Mouse (Mus musculus): ENCODE measurements around the gene Stra6l. TPM values are rescaled to one million over a fixed set of nuclear protein-coding genes. Genes with fewer than 3 reads are reported as not detected.

The Stra6l gene
- polyA plus RNA-seq, 1 experiment from 2014 or later, result 0.50 TPM

GRCm38 (mm10) chr4:45849419-45849818 is 955 bp downstream of the Stra6l start:
- Histone ChIP-seq H3K9ac (replicated peaks) (no peak overlapping the region), H3K4me3 (replicated peaks) (no peak overlapping the region), H3K27ac (replicated peaks) (no peak overlapping the region), H3K4me2 (no peak overlapping the region), H3K4me1 (peaks cover 13% of the 10 kb centered on the region), H3K9me3 (replicated peaks) (no peaks in the 10 kb centered on the region), H3K36me3 (no peaks in the 10 kb centered on the region), H3K27me3 (replicated peaks) (no peaks in the 10 kb centered on the region)
- WGBS, result 18% methylated on average over 1 of the region's 1 CpGs
- ATAC-seq (ENCODE audit: low FRiP score), result no peak

GRCm38 (mm10) chr4:45851640-45852051 is 3.2 kb downstream of the Stra6l start:
- Histone ChIP-seq H3K4me2 (no peak overlapping the region), H3K27me3 (replicated peaks) (no peaks in the 10 kb centered on the region), H3K4me1 (peaks cover 17% of the 10 kb centered on the region), H3K36me3 (no peaks in the 10 kb centered on the region), H3K9ac (replicated peaks) (no peak overlapping the region), H3K27ac (replicated peaks) (no peak overlapping the region), H3K9me3 (replicated peaks) (no peaks in the 10 kb centered on the region), H3K4me3 (replicated peaks) (no peak overlapping the region)
- no peak for ATAC-seq (ENCODE audit: low FRiP score)
- 17% methylated on average over 3 of the region's 3 CpGs for WGBS

- no peak for ATAC-seq (ENCODE audit: low FRiP score)
- 80% methylated on average over 15 of the region's 15 CpGs for whole genome bisulfite sequencing
- Histone ChIP-seq H3K4me2 (no peak overlapping the region), H3K27ac (replicated peaks) (no peak overlapping the region), H3K36me3 (no peaks in the 10 kb centered on the region), H3K4me1 (peaks cover 12% of the 10 kb centered on the region), H3K9me3 (replicated peaks) (no peaks in the 10 kb centered on the region), H3K27me3 (replicated peaks) (no peaks in the 10 kb centered on the region), H3K4me3 (replicated peaks) (no peak overlapping the region), H3K9ac (replicated peaks) (no peak overlapping the region)
Observed at GRCm38 (mm10) chr4:45853496-45854246, 5.2 kb downstream of the Stra6l start.

- Histone ChIP-seq H3K4me3 (replicated peaks) (no peak overlapping the region), H3K9me3 (replicated peaks) (no peaks in the 10 kb centered on the region), H3K36me3 (no peaks in the 10 kb centered on the region), H3K4me1 (peaks cover 8% of the 10 kb centered on the region), H3K9ac (replicated peaks) (no peak overlapping the region), H3K27ac (replicated peaks) (no peak overlapping the region), H3K4me2 (no peak overlapping the region), H3K27me3 (replicated peaks) (no peaks in the 10 kb centered on the region)
- peak; percentile 55; the same call in 1 of the 2 replicates for ATAC-seq (ENCODE audit: low FRiP score)
- WGBS, result 54% methylated on average over 19 of the region's 19 CpGs
Observed at GRCm38 (mm10) chr4:45855803-45856424, 7.5 kb downstream of the Stra6l start.

GRCm38 (mm10) chr4:45861160-45861559 is 12.7 kb downstream of the Stra6l start:
- no peak overlapping the region for H3K4me2 ChIP-seq

GRCm38 (mm10) chr4:45867416-45867815 is 19.0 kb downstream of the Stra6l start:
- no peak overlapping the region for H3K4me2 ChIP-seq
- ATAC-seq (ENCODE audit: low FRiP score), result no peak
- 36% methylated on average over 8 of the region's 8 CpGs for WGBS

More at GRCm38 (mm10) chr4:45861160-45861559, 12.7 kb downstream of the Stra6l start:
- H3K27me3 ChIP-seq (replicated peaks), result no peaks in the 10 kb centered on the region
- H3K9ac ChIP-seq (replicated peaks), result no peak overlapping the region
- H3K27ac ChIP-seq (replicated peaks), result no peak overlapping the region
- H3K4me1 ChIP-seq, result no peaks in the 10 kb centered on the region
- no peak for ATAC-seq (ENCODE audit: low FRiP score)
- no peak overlapping the region for H3K4me3 ChIP-seq (replicated peaks)
- WGBS, result 57% methylated on average over 5 of the region's 5 CpGs
- no peaks in the 10 kb centered on the region for H3K36me3 ChIP-seq
- no peaks in the 10 kb centered on the region for H3K9me3 ChIP-seq (replicated peaks)

GRCm38 (mm10) chr4:45869021-45869815 is 20.8 kb downstream of the Stra6l start:
- H3K9ac ChIP-seq (replicated peaks), result no peak overlapping the region
- H3K4me2 ChIP-seq, result peak overlapping the region; percentile 22
- H3K4me1 ChIP-seq, result no peaks in the 10 kb centered on the region
- H3K27ac ChIP-seq (replicated peaks), result no peak overlapping the region
- no peaks in the 10 kb centered on the region for H3K36me3 ChIP-seq
- H3K4me3 ChIP-seq (replicated peaks), result no peak overlapping the region
- no peaks in the 10 kb centered on the region for H3K9me3 ChIP-seq (replicated peaks)
- H3K27me3 ChIP-seq (replicated peaks), result no peaks in the 10 kb centered on the region
- ATAC-seq (ENCODE audit: low FRiP score), result no peak
- WGBS, result 38% methylated on average over 24 of the region's 24 CpGs

More at GRCm38 (mm10) chr4:45867416-45867815, 19.0 kb downstream of the Stra6l start:
- H3K9me3 ChIP-seq (replicated peaks), result no peaks in the 10 kb centered on the region
- no peaks in the 10 kb centered on the region for H3K4me1 ChIP-seq
- no peaks in the 10 kb centered on the region for H3K36me3 ChIP-seq
- no peak overlapping the region for H3K4me3 ChIP-seq (replicated peaks)
- H3K9ac ChIP-seq (replicated peaks), result no peak overlapping the region
- H3K27ac ChIP-seq (replicated peaks), result no peak overlapping the region
- H3K27me3 ChIP-seq (replicated peaks), result no peaks in the 10 kb centered on the region

GRCm38 (mm10) chr4:45872147-45872546 is 23.7 kb downstream of the Stra6l start:
- Histone ChIP-seq H3K9me3 (replicated peaks) (no peaks in the 10 kb centered on the region), H3K4me2 (no peak overlapping the region), H3K9ac (replicated peaks) (no peak overlapping the region), H3K4me3 (replicated peaks) (no peak overlapping the region), H3K4me1 (no peaks in the 10 kb centered on the region), H3K27ac (replicated peaks) (no peak overlapping the region), H3K27me3 (replicated peaks) (no peaks in the 10 kb centered on the region), H3K36me3 (no peaks in the 10 kb centered on the region)
- WGBS, result 100% methylated on average over 1 of the region's 2 CpGs
- no peak for ATAC-seq (ENCODE audit: low FRiP score)

GRCm38 (mm10) chr4:45878929-45879328 is 30.5 kb downstream of the Stra6l start:
- no peaks in the 10 kb centered on the region for H3K4me1 ChIP-seq
- no peak for ATAC-seq (ENCODE audit: low FRiP score)
- 37% methylated on average over 5 of the region's 5 CpGs for WGBS

GRCm38 (mm10) chr4:45882521-45882920 is 34.1 kb downstream of the Stra6l start:
- no peak overlapping the region for H3K9ac ChIP-seq (replicated peaks)
- H3K4me1 ChIP-seq, result no peaks in the 10 kb centered on the region
- H3K4me3 ChIP-seq (replicated peaks), result no peak overlapping the region
- WGBS, result 90% methylated on average over 9 of the region's 9 CpGs
- no peaks in the 10 kb centered on the region for H3K9me3 ChIP-seq (replicated peaks)
- no peak overlapping the region for H3K27ac ChIP-seq (replicated peaks)
- ATAC-seq (ENCODE audit: low FRiP score), result no peak
- H3K36me3 ChIP-seq, result no peaks in the 10 kb centered on the region
- H3K27me3 ChIP-seq (replicated peaks), result no peaks in the 10 kb centered on the region
- no peak overlapping the region for H3K4me2 ChIP-seq

More at GRCm38 (mm10) chr4:45878929-45879328, 30.5 kb downstream of the Stra6l start:
- H3K36me3 ChIP-seq, result no peaks in the 10 kb centered on the region
- H3K4me2 ChIP-seq, result no peak overlapping the region
- H3K9me3 ChIP-seq (replicated peaks), result no peaks in the 10 kb centered on the region
- no peak overlapping the region for H3K4me3 ChIP-seq (replicated peaks)
- no peak overlapping the region for H3K9ac ChIP-seq (replicated peaks)
- H3K27me3 ChIP-seq (replicated peaks), result no peaks in the 10 kb centered on the region
- no peak overlapping the region for H3K27ac ChIP-seq (replicated peaks)

- Histone ChIP-seq H3K27ac (replicated peaks) (no peak overlapping the region), H3K4me1 (no peaks in the 10 kb centered on the region), H3K9me3 (replicated peaks) (no peaks in the 10 kb centered on the region), H3K4me3 (replicated peaks) (no peak overlapping the region), H3K4me2 (no peak overlapping the region), H3K36me3 (no peaks in the 10 kb centered on the region), H3K27me3 (replicated peaks) (no peaks in the 10 kb centered on the region), H3K9ac (replicated peaks) (no peak overlapping the region)
- no peak for ATAC-seq (ENCODE audit: low FRiP score)
- 93% methylated on average over 16 of the region's 16 CpGs for WGBS
Observed at GRCm38 (mm10) chr4:45883250-45883649, 34.8 kb downstream of the Stra6l start.
